Mouse (Mus musculus) kidney, embryonic 16.5 days (tissue): ENCODE data around the gene Dach1. TPM values are rescaled to one million over a fixed set of nuclear protein-coding genes. Genes with fewer than 3 reads are reported as not detected.

Experiments
- ATAC-seq: fragments of 200-750 bp; cut with Nextera tagmentation; 2 replicates; pipeline ENCODE4 v1.8.0; 2017; ENCODE audit warnings: moderate TSS enrichment; ENCODE audit not compliant: low FRiP score, low TSS enrichment
- H3K27ac ChIP-seq: fragments of 300-500 bp; sonication (generic); 2 replicates; pipeline ENCODE4 v1.5.1; 2014; ENCODE audit warnings: low read length
- H3K27me3 ChIP-seq: fragments of 300-500 bp; sonication (generic); 2 replicates; pipeline ENCODE4 v1.6.1; 2014; ENCODE audit warnings: low read length, control low read depth, mixed read lengths; ENCODE audit not compliant: insufficient read depth
- H3K36me3 ChIP-seq: fragments of 300-500 bp; sonication (generic); 2 replicates; pipeline ENCODE4 v1.6.1; 2014; ENCODE audit warnings: low read length, control low read depth, mixed read lengths; ENCODE audit not compliant: insufficient read depth
- H3K4me1 ChIP-seq: fragments of 300-500 bp; sonication (generic); 2 replicates; pipeline ENCODE4 v1.6.1; 2014; ENCODE audit warnings: low read length, control low read depth, mixed read lengths; ENCODE audit not compliant: insufficient read depth
- H3K4me2 ChIP-seq: fragments of 300-500 bp; sonication (generic); replicated peaks from 2 replicates; pipeline ENCODE4 v1.6.1; 2014; ENCODE audit warnings: low read depth, low read length
- H3K4me3 ChIP-seq: fragments of 300-500 bp; sonication (generic); 2 replicates; pipeline ENCODE4 v1.5.1; 2014; ENCODE audit warnings: mild to moderate bottlenecking, low read length
- H3K9ac ChIP-seq: fragments of 300-500 bp; sonication (generic); replicated peaks from 2 replicates; pipeline ENCODE4 v1.6.1; 2014; ENCODE audit warnings: low read length
- H3K9me3 ChIP-seq: fragments of 300-500 bp; sonication (generic); 2 replicates; pipeline ENCODE4 v1.6.1; 2016; ENCODE audit warnings: low read length, control low read depth
- WGBS: fragments of 180-500 bp; shearing (Covaris S2); extraction: QIAGEN DNeasy Blood & Tissue Kit; methylation state at CpG from one replicate; pipeline ENCODE4 v1.1.7; 2014; 5-methylcytosine and 5-hydroxymethylcytosine counted together
- polyA plus RNA-seq: library from polyadenylated mRNA; unstranded; fragments of >200 nt; fragmentation: Nextera tagmentation; extraction: Ambion mirVana; gene quantifications from 2 replicates; pipeline ENCODE4 v1.2.1, GENCODE M21; 2015

Gene Dach1
- polyA plus RNA-seq, 1 experiment from 2014 or later: 17.0 TPM

DNA sequence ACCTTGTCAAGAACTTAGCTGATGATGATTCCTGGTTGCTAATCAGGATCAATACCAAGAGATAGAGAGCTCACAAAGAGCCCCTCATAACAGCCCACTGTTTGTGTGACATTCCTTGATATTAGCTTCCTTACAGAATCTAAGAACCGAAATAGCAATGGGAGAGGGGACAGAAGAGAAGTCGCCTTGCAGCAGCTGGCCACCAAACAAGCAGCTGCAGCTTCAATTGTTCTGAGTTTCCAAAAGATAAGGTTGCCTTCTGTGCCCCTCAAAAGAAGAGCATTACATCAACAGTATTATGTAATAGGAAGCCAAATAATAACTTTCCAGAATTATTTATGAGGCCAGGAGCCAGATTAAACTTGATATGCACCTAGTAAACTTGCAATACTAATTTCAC lies 120.2 kb downstream of the Dach1 start:
- ATAC-seq: no peak
- H3K9me3 ChIP-seq: no peaks in the 10 kb centered on the region
- 58% methylated on average over 2 of the region's 2 CpGs for WGBS
- no peak overlapping the region for H3K4me2 ChIP-seq
- no peaks in the 10 kb centered on the region for H3K27me3 ChIP-seq
- H3K4me1 ChIP-seq: no peaks in the 10 kb centered on the region
- no peak overlapping the region for H3K9ac ChIP-seq
- H3K36me3 ChIP-seq: no peaks in the 10 kb centered on the region
- no peak overlapping the region for H3K4me3 ChIP-seq
- no peak overlapping the region for H3K27ac ChIP-seq

DNA sequence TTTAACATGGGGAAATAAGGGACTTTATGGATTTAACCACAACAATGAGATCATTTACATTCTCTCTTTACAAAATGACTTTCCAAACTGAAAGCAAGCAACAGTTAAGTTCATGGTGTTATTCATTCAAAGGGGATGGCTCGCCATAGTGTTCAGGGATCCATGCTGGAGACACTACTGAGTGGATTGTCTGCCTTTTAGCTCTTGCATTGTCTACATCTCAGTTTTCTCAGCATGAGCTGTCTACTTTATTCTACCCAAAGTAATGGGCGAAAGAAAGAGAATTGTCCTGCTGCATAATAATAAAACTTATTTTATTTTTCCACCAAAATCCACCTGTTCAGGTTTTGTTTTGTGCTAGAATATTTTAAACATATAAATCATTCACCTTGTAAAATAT lies 121.2 kb downstream of the Dach1 start:
- Histone ChIP-seq H3K9me3 (no peaks in the 10 kb centered on the region), H3K4me2 (no peak overlapping the region), H3K27me3 (no peaks in the 10 kb centered on the region), H3K27ac (no peak overlapping the region), H3K36me3 (no peaks in the 10 kb centered on the region), H3K4me3 (no peak overlapping the region), H3K4me1 (no peaks in the 10 kb centered on the region), H3K9ac (no peak overlapping the region)
- no peak for ATAC-seq
- WGBS: 88% methylated on average over 2 of the region's 2 CpGs

DNA sequence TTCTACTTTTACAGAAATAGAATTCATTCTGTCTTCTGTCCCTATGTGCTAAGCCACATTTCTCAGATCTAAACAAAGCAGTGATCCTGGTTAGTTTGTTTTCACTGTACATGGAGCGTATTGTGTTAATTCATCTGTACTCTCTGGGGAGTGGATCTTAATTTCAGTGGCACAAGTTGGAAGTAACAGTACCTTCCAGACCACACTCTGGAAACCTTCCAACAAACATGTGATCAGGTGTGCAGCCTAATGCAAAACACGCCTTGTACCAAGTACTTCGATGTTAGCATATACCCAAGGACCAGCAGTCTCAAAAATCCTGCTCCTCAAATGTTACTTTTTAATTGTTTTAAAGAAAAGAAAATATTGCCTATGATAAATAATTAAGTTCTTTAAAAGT lies 121.9 kb downstream of the Dach1 start:
- Histone ChIP-seq H3K27me3 (no peaks in the 10 kb centered on the region), H3K36me3 (no peaks in the 10 kb centered on the region), H3K27ac (no peak overlapping the region), H3K9me3 (no peaks in the 10 kb centered on the region), H3K4me3 (no peak overlapping the region), H3K9ac (no peak overlapping the region), H3K4me2 (no peak overlapping the region), H3K4me1 (no peaks in the 10 kb centered on the region)
- 87% methylated on average over 3 of the region's 3 CpGs for WGBS
- no peak for ATAC-seq

DNA sequence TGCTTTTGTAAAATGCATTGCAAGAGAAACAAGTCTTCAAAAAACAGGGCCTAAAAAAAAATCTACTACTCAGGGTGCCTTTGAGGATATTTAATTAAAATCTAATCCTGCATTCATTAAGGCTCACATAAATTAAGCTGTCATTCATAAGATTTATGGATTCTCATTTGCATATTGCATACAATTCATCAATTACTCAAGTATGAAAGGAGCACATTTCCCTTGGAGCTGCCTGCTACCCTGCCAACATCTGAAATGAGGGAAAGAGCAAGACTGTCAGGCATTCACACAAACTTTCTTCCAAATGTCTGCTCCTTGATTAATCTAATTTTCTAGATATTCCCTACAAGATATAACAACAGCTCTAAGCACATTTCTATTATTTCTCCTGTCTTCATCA lies 122.6 kb downstream of the Dach1 start:
- Histone ChIP-seq H3K27me3 (no peaks in the 10 kb centered on the region), H3K4me1 (no peaks in the 10 kb centered on the region), H3K9me3 (no peaks in the 10 kb centered on the region), H3K9ac (no peak overlapping the region), H3K27ac (no peak overlapping the region), H3K4me3 (no peak overlapping the region), H3K4me2 (no peak overlapping the region), H3K36me3 (no peaks in the 10 kb centered on the region)
- no peak for ATAC-seq

DNA sequence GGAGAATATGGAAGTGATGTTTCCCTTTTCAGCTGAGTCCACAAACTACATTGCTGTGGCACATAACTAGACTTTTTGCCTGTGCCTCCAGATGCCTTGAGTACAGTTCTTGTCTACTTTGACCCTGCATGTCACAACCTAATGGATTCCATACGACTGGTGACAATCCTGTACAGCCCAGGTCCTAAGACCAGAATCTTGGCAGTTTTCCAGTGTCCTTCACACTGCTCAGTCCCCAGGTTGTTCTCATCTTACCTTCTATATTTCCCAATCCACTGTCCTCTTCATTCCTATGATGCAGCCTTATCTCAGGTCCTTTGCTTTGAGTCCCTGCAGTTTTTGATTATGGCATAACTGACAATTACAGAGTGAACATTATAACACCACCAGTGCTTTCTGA lies 131.0 kb downstream of the Dach1 start:
- Histone ChIP-seq H3K27ac (no peak overlapping the region; the same call in 1 of the 2 replicates), H3K9ac (no peak overlapping the region), H3K4me2 (no peak overlapping the region), H3K36me3 (no peaks in the 10 kb centered on the region), H3K4me3 (no peak overlapping the region), H3K4me1 (peaks cover 12% of the 10 kb centered on the region), H3K9me3 (no peaks in the 10 kb centered on the region), H3K27me3 (no peaks in the 10 kb centered on the region)
- peak; percentile 46; the same call in 1 of the 2 replicates for ATAC-seq
- WGBS: 17% methylated on average over 1 of the region's 1 CpGs

DNA sequence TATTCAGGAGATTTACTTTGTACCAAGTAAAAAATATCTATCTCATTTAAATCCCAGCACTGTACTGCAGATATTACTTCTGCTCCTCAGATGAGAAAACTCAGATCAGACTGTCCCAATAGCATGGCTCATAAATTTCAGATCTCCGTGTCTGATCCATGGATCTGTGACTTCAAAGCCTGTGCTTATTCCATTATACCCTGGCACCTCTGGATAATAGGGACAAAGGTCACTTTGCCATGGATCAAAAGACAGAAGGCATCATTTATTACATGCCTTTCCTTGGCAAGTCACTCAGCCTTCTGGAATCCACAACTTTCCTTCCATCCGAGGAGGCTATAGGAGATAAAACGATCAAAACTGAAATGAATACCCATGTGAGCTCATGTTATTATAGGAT lies 132.4 kb downstream of the Dach1 start:
- ATAC-seq: peak; percentile 49; the same call in 1 of the 2 replicates
- Histone ChIP-seq H3K27ac (peak overlapping the region; percentile 50; the same call in 1 of the 2 replicates), H3K4me1 (peaks cover 12% of the 10 kb centered on the region), H3K4me2 (no peak overlapping the region), H3K9ac (no peak overlapping the region), H3K36me3 (no peaks in the 10 kb centered on the region), H3K9me3 (no peaks in the 10 kb centered on the region), H3K27me3 (no peaks in the 10 kb centered on the region), H3K4me3 (no peak overlapping the region)
- WGBS: 20% methylated on average over 3 of the region's 3 CpGs

DNA sequence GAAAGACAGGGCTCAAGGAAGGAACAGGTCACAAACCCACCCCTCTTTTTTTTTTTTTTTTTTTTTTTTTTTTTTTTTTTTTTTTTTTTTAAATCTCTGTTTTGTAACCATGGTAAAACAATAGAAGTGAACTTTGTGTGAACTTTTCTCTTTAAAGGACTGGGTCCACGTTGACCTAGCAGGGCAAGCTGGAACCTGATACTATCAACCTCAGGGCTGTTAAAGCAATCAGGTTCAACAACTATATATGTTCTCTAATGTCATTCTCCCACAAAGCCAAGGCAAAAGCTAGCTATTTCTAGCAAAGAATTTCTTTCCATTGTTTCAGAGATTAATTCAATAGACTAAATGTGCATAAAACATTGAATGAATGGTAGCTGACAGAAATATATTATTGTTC lies 134.3 kb downstream of the Dach1 start:
- no peak overlapping the region for H3K9ac ChIP-seq
- peak; percentile 88; the same call in 1 of the 2 replicates for ATAC-seq
- no peak overlapping the region for H3K4me2 ChIP-seq
- peaks cover 12% of the 10 kb centered on the region for H3K4me1 ChIP-seq
- no peaks in the 10 kb centered on the region for H3K9me3 ChIP-seq
- H3K36me3 ChIP-seq: no peaks in the 10 kb centered on the region
- no peak overlapping the region for H3K27ac ChIP-seq
- no peaks in the 10 kb centered on the region for H3K27me3 ChIP-seq
- no peak overlapping the region for H3K4me3 ChIP-seq
- 0% methylated on average over 1 of the region's 1 CpGs for WGBS

DNA sequence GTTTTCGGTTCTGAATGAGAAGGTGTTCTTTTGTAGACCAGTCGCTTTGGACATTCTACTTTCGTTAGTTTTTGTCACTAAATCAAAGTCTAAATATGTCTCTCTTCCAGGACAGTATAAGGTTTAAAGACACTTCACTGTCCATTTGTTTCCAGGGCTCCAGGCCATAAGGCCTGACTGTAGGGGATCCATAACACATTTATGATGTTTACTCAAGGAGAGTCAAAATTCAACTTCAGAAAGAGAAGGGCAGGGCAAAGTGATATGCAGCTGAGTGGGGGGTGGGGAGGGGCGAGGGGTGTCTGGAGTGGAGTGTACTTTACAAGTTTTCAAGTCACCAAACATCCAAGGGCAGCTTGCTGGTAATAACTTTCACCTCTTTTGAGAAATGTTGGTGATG lies 146.0 kb downstream of the Dach1 start:
- H3K9me3 ChIP-seq: no peaks in the 10 kb centered on the region
- no peak overlapping the region for H3K9ac ChIP-seq
- no peak overlapping the region for H3K4me3 ChIP-seq
- WGBS: 42% methylated on average over 4 of the region's 4 CpGs
- ATAC-seq: no peak
- H3K4me1 ChIP-seq: peaks cover 17% of the 10 kb centered on the region; the same call in 1 of the 2 replicates
- H3K27ac ChIP-seq: no peak overlapping the region
- H3K36me3 ChIP-seq: no peaks in the 10 kb centered on the region
- no peaks in the 10 kb centered on the region for H3K27me3 ChIP-seq
- no peak overlapping the region for H3K4me2 ChIP-seq

DNA sequence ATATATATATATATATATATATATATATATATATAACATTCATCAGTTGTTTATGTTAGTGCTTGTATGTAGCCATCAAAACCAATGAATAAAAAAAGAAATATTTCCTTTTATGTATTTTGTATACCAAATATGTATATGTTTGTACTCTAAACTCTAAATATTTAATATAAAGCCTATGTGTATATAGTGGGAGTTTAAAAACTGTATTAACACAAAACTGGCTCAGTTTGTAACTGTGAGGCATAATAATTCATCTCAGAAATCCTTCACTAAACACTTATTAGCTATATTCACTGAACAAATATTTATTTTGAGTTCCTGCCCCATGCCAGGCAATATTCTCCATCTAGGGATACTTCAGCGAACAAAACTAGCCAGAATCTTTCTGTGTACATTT lies 155.5 kb downstream of the Dach1 start:
- Histone ChIP-seq H3K4me2 (no peak overlapping the region), H3K9ac (no peak overlapping the region), H3K4me3 (no peak overlapping the region), H3K36me3 (peaks cover 9% of the 10 kb centered on the region; the same call in 1 of the 2 replicates), H3K4me1 (no peaks in the 10 kb centered on the region), H3K9me3 (no peaks in the 10 kb centered on the region), H3K27me3 (no peaks in the 10 kb centered on the region), H3K27ac (no peak overlapping the region)
- 93% methylated on average over 1 of the region's 1 CpGs for WGBS
- no peak for ATAC-seq

DNA sequence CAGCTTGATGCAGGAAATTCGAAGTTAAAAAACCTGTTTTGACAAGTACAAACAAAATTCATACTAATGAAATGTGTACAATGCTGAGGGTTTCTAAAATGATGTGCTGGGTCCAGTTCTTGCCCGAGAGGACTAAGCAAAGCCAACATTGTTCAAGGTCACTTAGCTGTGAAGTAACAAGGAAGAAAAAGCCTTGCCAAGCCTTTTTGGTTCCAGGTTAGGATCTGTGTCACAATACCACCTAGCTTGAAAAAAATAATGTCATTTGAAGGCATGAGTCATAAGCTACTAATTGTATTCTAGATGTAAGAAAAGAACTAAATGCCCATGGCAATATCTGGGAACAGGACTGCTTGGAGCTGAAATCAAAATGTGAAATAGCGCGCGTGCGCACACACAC lies 161.1 kb downstream of the Dach1 start:
- no peak overlapping the region for H3K27ac ChIP-seq
- H3K9ac ChIP-seq: no peak overlapping the region
- no peak for ATAC-seq
- H3K9me3 ChIP-seq: no peaks in the 10 kb centered on the region
- WGBS: 84% methylated on average over 6 of the region's 6 CpGs
- no peak overlapping the region for H3K4me3 ChIP-seq
- no peaks in the 10 kb centered on the region for H3K27me3 ChIP-seq
- no peaks in the 10 kb centered on the region for H3K36me3 ChIP-seq
- no peaks in the 10 kb centered on the region for H3K4me1 ChIP-seq
- H3K4me2 ChIP-seq: no peak overlapping the region
